Mouse (Mus musculus): ENCODE results near the gene B3glct. TPM values are rescaled to one million over a fixed set of nuclear protein-coding genes. Genes with fewer than 3 reads are reported as not detected.

B3glct gene
- polyA plus RNA-seq, 1 experiment from 2014 or later, result 14.1 TPM

DNA sequence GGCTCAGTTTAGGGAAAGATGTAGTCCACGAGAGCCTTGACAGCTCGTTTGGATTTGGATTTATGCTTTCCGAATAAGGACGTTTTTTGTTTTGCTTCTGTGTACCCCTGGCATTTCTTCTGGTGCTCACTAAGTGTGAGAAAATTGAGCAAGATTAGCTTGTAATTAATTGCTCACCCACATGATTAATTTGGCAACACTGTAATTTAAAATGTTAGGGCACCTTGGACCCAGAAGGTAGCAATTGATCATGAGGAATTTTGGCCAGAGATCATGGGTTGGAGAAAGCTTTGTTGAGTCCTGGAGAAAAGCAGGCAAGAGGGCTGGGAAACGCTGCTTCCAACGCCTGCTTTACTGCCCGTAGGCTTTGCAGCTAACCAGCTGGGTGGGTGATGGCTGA, 1.9 kb downstream of the B3glct start:
- DNase-seq (ENCODE audit: low spot score), result no peak
- Histone ChIP-seq H3K4me1 (peaks cover 10% of the 10 kb centered on the region), H3K27me3 (ENCODE audit: low read depth, poor library complexity, severe bottlenecking) (0 out of 2 replicates have a peak, but pooled peaks cover 4% of the 10 kb centered on the region), H3K9me3 (replicated peaks) (no peaks in the 10 kb centered on the region), H3K27ac (replicated peaks) (no peak overlapping the region), H3K4me3 (peak overlapping the region; percentile 85; the same call in 1 of the 2 replicates), H3K36me3 (no peaks in the 10 kb centered on the region)
- WGBS, result 81% methylated on average over 7 of the region's 7 CpGs

GRCm38 (mm10) chr5:149680946-149681345, 2.9 kb downstream of the B3glct start:
- DNase-seq (ENCODE audit: low spot score), result no peak
- H3K4me3 ChIP-seq, result no peak overlapping the region
- H3K27ac ChIP-seq (replicated peaks), result no peak overlapping the region
- peaks cover 10% of the 10 kb centered on the region for H3K4me1 ChIP-seq
- H3K27me3 ChIP-seq (ENCODE audit: low read depth, poor library complexity, severe bottlenecking), result 0 out of 2 replicates have a peak, but pooled peaks cover 4% of the 10 kb centered on the region
- H3K9me3 ChIP-seq (replicated peaks), result no peaks in the 10 kb centered on the region
- 85% methylated on average over 5 of the region's 5 CpGs for WGBS
- no peaks in the 10 kb centered on the region for H3K36me3 ChIP-seq

- WGBS, result 84% methylated on average over 5 of the region's 5 CpGs
These were observed 11.8 kb downstream of the B3glct start for GRCm38 (mm10) chr5:149689860-149690259.

DNA sequence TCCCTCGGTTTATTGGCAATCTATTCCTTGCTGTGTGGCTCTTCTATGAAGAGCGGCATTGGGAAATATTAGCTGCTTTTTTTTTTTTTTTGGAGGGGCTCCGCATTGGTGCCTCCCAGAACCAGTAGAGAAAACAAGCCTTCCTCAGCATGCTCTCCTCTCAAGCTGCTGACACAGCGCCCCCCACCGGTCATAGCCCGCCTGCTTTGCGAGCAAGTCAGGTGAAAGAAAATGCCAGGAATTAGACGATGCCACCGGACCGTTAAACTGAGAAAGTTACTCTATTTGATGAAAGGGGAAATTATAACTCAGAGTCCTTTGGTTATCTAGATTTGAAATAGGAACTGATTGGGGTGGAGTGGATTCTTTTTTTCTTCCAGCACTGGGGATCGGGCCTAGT, 14.5 kb downstream of the B3glct start:
- no peak overlapping the region for H3K4me3 ChIP-seq
- no peaks in the 10 kb centered on the region for H3K27me3 ChIP-seq (ENCODE audit: low read depth, poor library complexity, severe bottlenecking)
- peaks cover 3% of the 10 kb centered on the region; the same call in 1 of the 2 replicates for H3K9me3 ChIP-seq (replicated peaks)
- peaks cover 9% of the 10 kb centered on the region for H3K36me3 ChIP-seq
- 76% methylated on average over 11 of the region's 11 CpGs for WGBS
- H3K4me1 ChIP-seq, result no peaks in the 10 kb centered on the region
- no peak for DNase-seq (ENCODE audit: low spot score)
- H3K27ac ChIP-seq (replicated peaks), result no peak overlapping the region

More at GRCm38 (mm10) chr5:149689860-149690259, 11.8 kb downstream of the B3glct start:
- Histone ChIP-seq H3K9me3 (replicated peaks) (no peaks in the 10 kb centered on the region; the same call in 1 of the 2 replicates), H3K4me1 (no peaks in the 10 kb centered on the region), H3K27me3 (ENCODE audit: low read depth, poor library complexity, severe bottlenecking) (no peaks in the 10 kb centered on the region), H3K4me3 (no peak overlapping the region), H3K27ac (replicated peaks) (no peak overlapping the region), H3K36me3 (no peaks in the 10 kb centered on the region; the same call in 1 of the 2 replicates)
- no peak for DNase-seq (ENCODE audit: low spot score)

- Histone ChIP-seq H3K4me3 (no peak overlapping the region), H3K36me3 (peaks cover 14% of the 10 kb centered on the region), H3K9me3 (replicated peaks) (peaks cover 3% of the 10 kb centered on the region; the same call in 1 of the 2 replicates), H3K4me1 (no peaks in the 10 kb centered on the region), H3K27me3 (ENCODE audit: low read depth, poor library complexity, severe bottlenecking) (no peaks in the 10 kb centered on the region), H3K27ac (replicated peaks) (no peak overlapping the region)
- 79% methylated on average over 2 of the region's 2 CpGs for whole genome bisulfite sequencing
- no peak for DNase-seq (ENCODE audit: low spot score)
These were observed 15.2 kb downstream of the B3glct start for GRCm38 (mm10) chr5:149693200-149693599.

DNA sequence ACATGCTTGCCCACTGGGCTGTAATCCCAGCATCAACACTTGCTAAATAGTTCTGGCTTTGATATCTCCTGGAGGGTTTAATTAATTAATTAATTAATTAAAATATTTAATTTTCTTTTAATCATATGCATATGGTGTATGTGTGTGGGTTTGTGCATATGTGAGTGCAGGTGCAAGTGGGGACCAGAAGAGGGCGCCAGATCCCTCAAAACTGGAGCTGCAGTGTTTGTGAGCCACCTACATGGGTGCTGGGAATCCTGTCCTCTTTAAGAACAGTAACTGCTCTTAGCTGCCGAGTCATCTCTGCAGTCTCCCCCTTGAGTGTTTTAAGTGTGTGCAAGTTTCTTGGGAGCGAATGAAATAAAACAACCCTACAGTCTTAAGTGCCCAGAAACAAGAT, 15.9 kb downstream of the B3glct start:
- Histone ChIP-seq H3K27me3 (ENCODE audit: low read depth, poor library complexity, severe bottlenecking) (no peaks in the 10 kb centered on the region), H3K4me1 (no peaks in the 10 kb centered on the region), H3K36me3 (peaks cover 14% of the 10 kb centered on the region), H3K27ac (replicated peaks) (no peak overlapping the region), H3K4me3 (no peak overlapping the region), H3K9me3 (replicated peaks) (peaks cover 3% of the 10 kb centered on the region; the same call in 1 of the 2 replicates)
- DNase-seq (ENCODE audit: low spot score), result no peak
- WGBS, result 84% methylated on average over 3 of the region's 3 CpGs

- Histone ChIP-seq H3K36me3 (peaks cover 18% of the 10 kb centered on the region), H3K4me3 (no peak overlapping the region), H3K9me3 (replicated peaks) (peaks cover 3% of the 10 kb centered on the region; the same call in 1 of the 2 replicates), H3K27ac (replicated peaks) (no peak overlapping the region), H3K27me3 (ENCODE audit: low read depth, poor library complexity, severe bottlenecking) (no peaks in the 10 kb centered on the region), H3K4me1 (no peaks in the 10 kb centered on the region)
- 90% methylated on average over 18 of the region's 18 CpGs for WGBS
- no peak for DNase-seq (ENCODE audit: low spot score)
These were observed 17.2 kb downstream of the B3glct start for GRCm38 (mm10) chr5:149695077-149695750.

DNA sequence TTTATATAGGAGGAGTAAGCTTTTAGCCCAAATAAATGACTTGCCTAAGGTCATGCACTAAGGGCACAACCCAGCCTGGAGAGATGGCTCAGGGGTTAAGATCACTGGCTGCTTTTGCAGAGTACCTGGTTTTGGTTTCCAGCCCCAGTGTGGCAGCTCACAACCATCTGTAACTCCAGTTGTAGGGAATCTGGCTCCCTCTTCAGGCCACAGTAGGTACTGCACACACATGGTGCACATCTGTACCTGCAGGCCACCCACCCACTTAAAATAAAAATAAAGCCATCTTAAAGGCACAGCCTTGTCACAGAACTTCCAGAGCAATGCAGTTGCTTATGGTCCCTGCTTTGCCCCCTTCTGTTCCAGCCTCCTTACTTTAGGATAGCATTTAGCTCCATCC, 24.7 kb downstream of the B3glct start:
- H3K4me3 ChIP-seq, result no peak overlapping the region
- H3K27ac ChIP-seq (replicated peaks), result no peak overlapping the region
- no peaks in the 10 kb centered on the region for H3K27me3 ChIP-seq (ENCODE audit: low read depth, poor library complexity, severe bottlenecking)
- peaks cover 20% of the 10 kb centered on the region for H3K9me3 ChIP-seq (replicated peaks)
- H3K36me3 ChIP-seq, result peaks cover 43% of the 10 kb centered on the region
- no peak for DNase-seq (ENCODE audit: low spot score)
- H3K4me1 ChIP-seq, result no peaks in the 10 kb centered on the region

GRCm38 (mm10) chr5:149711545-149711944, 33.5 kb downstream of the B3glct start:
- 97% methylated on average over 4 of the region's 4 CpGs for WGBS
- no peak overlapping the region for H3K27ac ChIP-seq (replicated peaks)
- no peaks in the 10 kb centered on the region for H3K27me3 ChIP-seq (ENCODE audit: low read depth, poor library complexity, severe bottlenecking)
- DNase-seq (ENCODE audit: low spot score), result no peak
- peaks cover 16% of the 10 kb centered on the region for H3K4me1 ChIP-seq
- no peak overlapping the region for H3K4me3 ChIP-seq
- H3K9me3 ChIP-seq (replicated peaks), result peaks cover 15% of the 10 kb centered on the region; the same call in 1 of the 2 replicates
- H3K36me3 ChIP-seq, result peaks cover 23% of the 10 kb centered on the region

DNA sequence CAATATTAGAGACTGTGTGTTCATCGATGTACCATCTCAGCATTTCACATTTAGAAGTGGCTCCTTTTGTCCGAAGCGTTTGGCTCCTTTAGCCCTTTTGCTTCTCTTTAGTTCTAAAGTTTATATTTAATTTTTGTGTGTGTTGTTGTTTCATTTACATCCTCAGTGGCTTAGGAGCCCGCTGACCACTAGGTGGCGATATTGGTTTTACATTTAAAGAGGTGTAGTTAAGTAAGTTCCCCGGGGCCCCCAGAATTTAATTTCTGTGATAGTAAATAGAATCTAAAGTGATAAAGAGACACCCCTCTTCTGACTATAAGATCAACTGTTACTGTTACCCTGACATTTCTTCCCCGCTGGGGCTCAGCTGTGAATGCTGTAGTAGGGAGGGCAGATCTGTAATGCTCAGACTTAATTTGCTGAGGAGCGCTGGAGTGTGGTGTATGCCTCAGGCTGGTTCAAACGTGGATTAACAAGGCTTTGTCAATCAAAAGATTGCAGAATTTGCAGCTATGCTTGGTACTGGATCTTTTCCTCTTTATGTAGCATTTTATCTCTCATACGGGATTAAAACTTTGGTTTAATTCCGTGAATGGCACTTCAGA, 35.2 kb downstream of the B3glct start:
- peak; percentile 53 for DNase-seq (ENCODE audit: low spot score)
- Histone ChIP-seq H3K27me3 (ENCODE audit: low read depth, poor library complexity, severe bottlenecking) (no peaks in the 10 kb centered on the region), H3K36me3 (peaks cover 22% of the 10 kb centered on the region), H3K27ac (replicated peaks) (no peak overlapping the region), H3K4me1 (peaks cover 16% of the 10 kb centered on the region), H3K9me3 (replicated peaks) (peaks cover 8% of the 10 kb centered on the region; the same call in 1 of the 2 replicates), H3K4me3 (no peak overlapping the region)
- WGBS, result 53% methylated on average over 11 of the region's 11 CpGs

DNA sequence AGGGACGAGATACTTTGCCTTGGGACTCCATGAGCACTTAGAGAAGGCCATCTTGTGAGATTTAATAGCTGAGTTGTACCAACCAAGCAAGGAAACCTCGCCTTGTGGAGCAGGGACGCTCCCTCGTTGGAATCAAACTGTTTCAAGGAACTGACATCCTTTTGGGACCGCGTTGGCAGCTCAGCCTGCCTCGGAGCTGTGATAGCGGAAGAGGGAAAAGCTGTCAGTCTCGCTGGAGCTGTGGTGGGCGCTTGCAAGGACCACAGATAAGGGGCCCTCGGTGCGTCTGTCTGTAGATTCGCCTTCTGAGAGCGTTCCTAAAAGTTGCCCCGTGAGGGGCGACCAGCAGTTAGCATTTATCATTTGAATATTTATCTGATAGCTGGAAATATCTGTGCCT, 35.8 kb downstream of the B3glct start:
- peaks cover 16% of the 10 kb centered on the region for H3K36me3 ChIP-seq
- peaks cover 16% of the 10 kb centered on the region for H3K4me1 ChIP-seq
- no peak overlapping the region for H3K27ac ChIP-seq (replicated peaks)
- H3K4me3 ChIP-seq, result no peak overlapping the region
- no peaks in the 10 kb centered on the region for H3K27me3 ChIP-seq (ENCODE audit: low read depth, poor library complexity, severe bottlenecking)
- H3K9me3 ChIP-seq (replicated peaks), result peaks cover 2% of the 10 kb centered on the region; the same call in 1 of the 2 replicates
- 88% methylated on average over 16 of the region's 16 CpGs for WGBS
- no peak for DNase-seq (ENCODE audit: low spot score)

GRCm38 (mm10) chr5:149715571-149716328, 37.7 kb downstream of the B3glct start:
- Histone ChIP-seq H3K4me1 (peaks cover 27% of the 10 kb centered on the region), H3K4me3 (no peak overlapping the region), H3K27me3 (ENCODE audit: low read depth, poor library complexity, severe bottlenecking) (no peaks in the 10 kb centered on the region), H3K27ac (replicated peaks) (no peak overlapping the region), H3K36me3 (peaks cover 14% of the 10 kb centered on the region), H3K9me3 (replicated peaks) (no peaks in the 10 kb centered on the region)
- 47% methylated on average over 15 of the region's 15 CpGs for WGBS
- no peak for DNase-seq (ENCODE audit: low spot score)

DNA sequence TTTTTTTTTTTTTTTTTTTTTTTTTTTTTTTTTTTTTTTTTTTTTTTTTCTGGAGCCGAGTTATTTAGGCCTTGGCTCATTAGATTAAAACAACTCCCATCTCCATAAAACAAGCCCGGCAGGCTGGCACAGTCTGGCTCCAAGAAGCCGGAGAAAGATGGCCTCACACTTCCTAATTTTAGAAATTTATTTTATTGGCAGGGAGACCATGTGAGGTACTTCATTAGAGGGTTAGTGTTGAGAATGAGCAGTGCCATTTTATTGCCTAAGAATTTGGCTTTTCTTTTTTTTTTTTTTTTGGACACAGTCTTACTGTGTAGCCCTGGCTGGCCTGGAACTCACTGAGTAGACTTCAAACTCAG, 38.3 kb downstream of the B3glct start:
- DNase-seq (ENCODE audit: low spot score), result no peak
- H3K27ac ChIP-seq (replicated peaks), result no peak overlapping the region
- peaks cover 12% of the 10 kb centered on the region for H3K36me3 ChIP-seq
- no peak overlapping the region for H3K4me3 ChIP-seq
- H3K9me3 ChIP-seq (replicated peaks), result no peaks in the 10 kb centered on the region
- WGBS, result 83% methylated on average over 3 of the region's 3 CpGs
- H3K27me3 ChIP-seq (ENCODE audit: low read depth, poor library complexity, severe bottlenecking), result no peaks in the 10 kb centered on the region
- peaks cover 32% of the 10 kb centered on the region for H3K4me1 ChIP-seq
